Comparison of ENCODE assay signal across 8 mouse cellular contexts in the genomic region with DNA sequence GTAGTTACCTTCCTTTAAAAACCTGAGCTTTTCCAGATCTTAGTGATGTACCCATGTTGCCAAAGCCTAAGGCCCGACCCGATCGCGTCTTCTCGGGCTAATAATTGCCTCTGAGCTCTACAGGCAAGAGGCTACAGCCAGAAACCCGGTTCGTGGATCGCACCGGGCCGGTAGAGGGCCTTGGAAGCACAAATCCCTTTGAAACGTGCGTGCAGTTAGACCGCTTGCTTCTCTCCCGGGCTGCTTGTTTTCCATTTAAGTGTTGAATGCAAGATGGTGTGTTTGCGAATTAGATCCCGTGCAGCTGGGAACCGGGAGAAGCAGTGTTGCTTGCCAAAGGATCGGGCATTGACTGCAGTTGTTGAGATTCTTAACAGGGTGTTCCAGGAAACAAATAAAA. TPM values are rescaled to one million over a fixed set of nuclear protein-coding genes. Genes with fewer than 3 reads are reported as not detected.
DNase-seq lines count a peak whose midpoint lies in the region; ATAC-seq and TF ChIP-seq lines count a peak whose summit lies in the region.

No protein-coding gene starts in this region.

- no peak for DNase-seq in Patski (ENCODE audit: low read depth, low spot score)
- DNase-seq in cerebellum, adult 9-10 months, result peak; percentile 78
- peak; percentile 37 to 54 for DNase-seq in frontal cortex, postnatal 14 days (ENCODE audit: low spot score in 2 of 2)
- DNase-seq in layer of hippocampus, postnatal 25 days (ENCODE audit: extremely low spot score in 1 of 2, low spot score in 1 of 2), result peak; percentile 36 to 45
- peak; percentile 46 for DNase-seq in lung, postnatal 14 days
- DNase-seq in right cerebral cortex, adult 18-20 months, result peak; percentile 71

- peak overlapping the region; percentile 100 for H3K4me2 ChIP-seq in hindbrain, embryonic 13.5 days

- in situ Hi-C loops in Patski (cut with MboI; ENCODE audit: low pct_unique_long_range_greater_than_20kb), result loop anchor here (10.0 kb wide), 2 partner anchors 105 to 365 kb away; no protein-coding TSS in a partner anchor

- peak overlapping the region; percentile 51; the same call in 1 of the 2 replicates for H3K9ac ChIP-seq in hindbrain, embryonic 13.5 days

- H3K27me3 ChIP-seq in Patski, result no peaks in the 10 kb centered on the region
- H3K27me3 ChIP-seq in hindbrain, embryonic 13.5 days, result peaks cover 71% of the 10 kb centered on the region

- no peaks in the 10 kb centered on the region for H3K36me3 ChIP-seq in hindbrain, embryonic 13.5 days

- peak; percentile 36 for ATAC-seq in Patski
- no peak for ATAC-seq in hindbrain, embryonic 13.5 days (ENCODE audit: low FRiP score)
- no peak for ATAC-seq in monocyte, adult 5-6 weeks (replicated peaks; ENCODE audit: insufficient number of reproducible peaks, low FRiP score, low TSS enrichment, poor library complexity, severe bottlenecking)

- TF ChIP-seq CTCF in Patski (IDR thresholded peaks at IDR 0.05), result no peak

- H3K4me1 ChIP-seq in hindbrain, embryonic 13.5 days (replicated peaks), result peaks cover 31% of the 10 kb centered on the region

- H3K27ac ChIP-seq in hindbrain, embryonic 13.5 days, result peak overlapping the region; percentile 49; the same call in 1 of the 2 replicates

- CTCF ChIA-PET in Patski (lab: Charles Lee), result interaction anchor here (1.3 to 1.4 kb wide), 2 partner anchors 11 to 16 kb away, joined by 3 to 5 read pairs; no protein-coding TSS in a partner anchor

- POLR2A ChIA-PET in Patski (lab: Charles Lee), result interaction anchor here (2.2 kb wide), 1 partner anchor 11 kb away, joined by 9 read pairs; no protein-coding TSS in a partner anchor

- H3K9me3 ChIP-seq in hindbrain, embryonic 13.5 days, result no peaks in the 10 kb centered on the region

- peak overlapping the region; percentile 75 for H3K4me3 ChIP-seq in hindbrain, embryonic 13.5 days

- WGBS in hindbrain, embryonic 13.5 days, result under 1% methylated on average over 18 of the region's 18 CpGs

RNA-seq across cellular contexts. Expression of a gene that starts 0.8 kb away (rescaled TPM):
- polyA plus RNA-seq in Patski (2021), result 23.7 TPM
- polyA plus RNA-seq in hindbrain, embryonic 13.5 days (2015; fragmentation: Nextera tagmentation; extraction: Ambion mirVana), result 17.7 and 18.9 TPM in 2 replicates
- total RNA-seq in layer of hippocampus, postnatal 25 days (2021), result 10 to 100 TPM; 51.4 to 56.1 TPM
- 2.2 to 3.2 TPM (median 2.8 TPM) in 3 replicates for total RNA-seq in monocyte, adult 5-6 weeks (2017)

Comparison
In these comparisons a context has a peak if more than half of its experiments do, and no peak if none do; other contexts are left out.
1. RNA of a gene that starts 0.8 kb away (total RNA-seq): 51.4 to 56.1 TPM in layer of hippocampus, postnatal 25 days; 2.2 to 3.2 TPM in monocyte, adult 5-6 weeks; every median in the first group is over 10 times any median in the second.